Mouse (Mus musculus) midbrain, embryonic 14.5 days (tissue): ENCODE results near the gene Car10. TPM values are rescaled to one million over a fixed set of nuclear protein-coding genes. Genes with fewer than 3 reads are reported as not detected.

ENCODE experiments used
- ATAC-seq: fragments of 200-750 bp; cut with Nextera tagmentation; 2 replicates; pipeline ENCODE4 v1.8.0; 2017; ENCODE audit warnings: moderate number of reproducible peaks, moderate library complexity; ENCODE audit not compliant: low FRiP score, low TSS enrichment
- DNase-seq: peaks from one replicate; pipeline ENCODE4 v3.0.0-alpha.2; 2015
- H3K27ac ChIP-seq: fragments of 300-500 bp; sonication (generic); replicated peaks from 2 replicates; pipeline ENCODE4 v1.5.1; 2014; ENCODE audit warnings: mild to moderate bottlenecking, low read depth, low read length, moderate library complexity
- H3K27me3 ChIP-seq: fragments of 300-500 bp; sonication (generic); 2 replicates; pipeline ENCODE4 v1.6.1; 2014; ENCODE audit warnings: low read length, control low read depth, mixed read lengths; ENCODE audit not compliant: control insufficient read depth, insufficient read depth
- H3K36me3 ChIP-seq: fragments of 300-500 bp; sonication (generic); 2 replicates; pipeline ENCODE4 v1.6.1; 2014; ENCODE audit warnings: low read length, control low read depth; ENCODE audit not compliant: control insufficient read depth, insufficient read depth
- H3K4me1 ChIP-seq: fragments of 300-500 bp; sonication (generic); 2 replicates; pipeline ENCODE4 v1.6.1; 2014; ENCODE audit warnings: mild to moderate bottlenecking, antibody characterized with exemption, low read length, control low read depth; ENCODE audit not compliant: control insufficient read depth, insufficient read depth
- H3K4me2 ChIP-seq: fragments of 300-500 bp; sonication (generic); 2 replicates; pipeline ENCODE4 v1.6.1; 2014; ENCODE audit warnings: mild to moderate bottlenecking, low read length, moderate library complexity
- H3K4me3 ChIP-seq: fragments of 300-500 bp; sonication (generic); replicated peaks from 2 replicates; pipeline ENCODE4 v1.5.1; 2014; ENCODE audit warnings: low read depth, low read length
- H3K9ac ChIP-seq: fragments of 300-500 bp; sonication (generic); replicated peaks from 2 replicates; pipeline ENCODE4 v1.6.1; 2014; ENCODE audit warnings: mild to moderate bottlenecking, low read length, moderate library complexity
- H3K9me3 ChIP-seq: fragments of 300-500 bp; sonication (generic); 2 replicates; pipeline ENCODE4 v1.6.1; 2016; ENCODE audit warnings: low read length, control low read depth, mixed read lengths; ENCODE audit not compliant: control insufficient read depth
- WGBS: fragments of 180-500 bp; shearing (Covaris S2); extraction: QIAGEN DNeasy Blood & Tissue Kit; methylation state at CpG from one replicate; pipeline ENCODE4 v1.1.7; 2014; 5-methylcytosine and 5-hydroxymethylcytosine counted together
- polyA plus RNA-seq: library from polyadenylated mRNA; unstranded; fragments of >200 nt; fragmentation: Nextera tagmentation; extraction: Ambion mirVana; gene quantifications from 2 replicates; pipeline ENCODE4 v1.2.1, GENCODE M21; 2014

The Car10 gene
- polyA plus RNA-seq, 1 experiment from 2014 or later, result 31.3 TPM

GRCm38 (mm10) chr11:93643006-93643405 lies 545.2 kb downstream of the Car10 start:
- ATAC-seq (no peak), DNase-seq (no peak)
- Histone ChIP-seq H3K27ac (no peak overlapping the region), H3K9me3 (no peaks in the 10 kb centered on the region), H3K4me3 (no peak overlapping the region), H3K9ac (no peak overlapping the region), H3K4me1 (no peaks in the 10 kb centered on the region), H3K27me3 (no peaks in the 10 kb centered on the region), H3K4me2 (no peak overlapping the region), H3K36me3 (no peaks in the 10 kb centered on the region)
- 89% methylated on average over 4 of the region's 4 CpGs for WGBS

GRCm38 (mm10) chr11:93643436-93643835 lies 545.6 kb downstream of the Car10 start:
- Histone ChIP-seq H3K9ac (no peak overlapping the region), H3K27ac (no peak overlapping the region), H3K36me3 (no peaks in the 10 kb centered on the region), H3K4me2 (no peak overlapping the region), H3K4me1 (no peaks in the 10 kb centered on the region), H3K4me3 (no peak overlapping the region), H3K27me3 (no peaks in the 10 kb centered on the region), H3K9me3 (no peaks in the 10 kb centered on the region)
- WGBS, result 96% methylated on average over 9 of the region's 9 CpGs
- DNase-seq, result no peak
- no peak for ATAC-seq

GRCm38 (mm10) chr11:93646216-93646615 lies 548.4 kb downstream of the Car10 start:
- Histone ChIP-seq H3K9me3 (no peaks in the 10 kb centered on the region), H3K27me3 (no peaks in the 10 kb centered on the region), H3K27ac (no peak overlapping the region), H3K9ac (no peak overlapping the region), H3K36me3 (no peaks in the 10 kb centered on the region), H3K4me2 (no peak overlapping the region), H3K4me3 (no peak overlapping the region), H3K4me1 (no peaks in the 10 kb centered on the region)
- ATAC-seq (no peak), DNase-seq (no peak)
- 97% methylated on average over 3 of the region's 3 CpGs for WGBS
